Mouse (Mus musculus): ENCODE measurements around the gene Cpz.

Gene Cpz

GRCm38 (mm10) chr5:35525469-35526123 lies at the start of gene Cpz:
Gene Cpz, minus strand, starts transcription at chr5:35525698.
- DNase-seq (ENCODE audit: low read depth, low spot score), result no peak

DNA sequence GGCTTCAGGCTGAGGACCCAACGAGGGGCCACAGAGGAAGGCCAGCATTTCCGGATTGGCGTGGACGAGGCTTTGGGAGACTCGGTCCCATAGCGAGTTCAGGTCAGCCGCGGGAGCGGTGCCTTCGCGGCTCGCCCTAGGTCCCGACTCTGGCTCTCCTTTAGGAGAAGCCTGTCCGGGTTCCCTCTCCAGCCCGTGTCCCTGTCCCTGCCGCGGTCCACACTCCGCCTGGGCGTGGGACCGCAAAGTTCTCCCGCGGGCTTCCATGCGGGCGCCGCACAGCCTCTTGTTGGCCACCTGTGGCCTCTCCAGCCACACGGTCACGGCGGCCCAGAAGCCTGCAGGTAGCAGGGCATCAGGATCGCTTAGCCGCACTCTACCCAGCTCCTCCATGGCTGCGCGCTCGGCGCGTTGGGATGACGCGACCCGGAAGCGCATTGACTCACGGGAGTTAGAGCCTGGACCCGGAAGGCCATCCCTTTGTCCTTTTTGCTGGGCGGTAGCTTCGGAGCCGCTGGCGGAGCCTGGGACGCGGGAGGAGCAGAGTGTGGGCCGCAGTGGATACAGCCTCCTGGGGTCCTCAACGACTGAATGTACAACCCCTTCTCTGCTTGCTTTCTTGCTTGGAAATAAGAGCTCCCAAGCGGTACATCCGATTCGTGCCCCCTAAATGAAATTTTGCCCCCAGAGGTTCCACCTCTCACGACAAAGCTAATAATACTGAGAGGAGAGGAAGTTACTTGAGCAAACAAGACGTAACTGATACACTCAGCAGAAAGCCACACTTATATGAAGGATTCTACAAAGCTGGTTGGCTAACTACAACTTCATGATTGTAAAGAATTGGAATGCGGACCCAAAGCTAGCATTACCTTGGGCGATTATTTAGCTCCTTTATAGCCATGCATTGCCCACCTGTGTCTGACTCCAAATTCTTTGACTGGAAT lies 49.4 kb upstream of the Cpz start, which contains the start of gene Trmt44:
TSS of gene Trmt44 (minus strand) at position 418 of the 947 bp plus-strand sequence.
- peak; percentile 91 for DNase-seq (ENCODE audit: low read depth, low spot score)

GRCm38 (mm10) chr5:35571546-35571945 lies 46.0 kb upstream of the Cpz start:
- DNase-seq (ENCODE audit: low read depth, low spot score), result no peak

DNA sequence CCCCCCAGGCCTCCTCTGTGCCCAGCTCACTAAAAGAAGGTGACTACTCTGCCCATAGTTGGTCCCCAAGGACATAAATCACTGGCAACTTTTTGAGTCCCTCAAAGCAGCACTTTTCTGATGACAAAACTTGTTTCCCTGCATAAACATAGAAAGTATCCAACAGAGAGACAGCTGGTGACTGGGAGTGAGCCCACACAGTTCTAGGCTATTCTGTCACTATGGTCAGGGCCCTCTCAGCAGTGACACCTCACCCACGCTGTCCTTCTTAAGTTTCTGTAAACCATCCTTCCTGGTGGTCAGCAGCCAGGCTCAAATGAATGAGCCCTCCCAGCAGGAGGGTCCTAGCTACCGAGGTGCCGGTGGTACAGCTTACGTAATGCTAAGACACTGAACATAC lies 41.1 kb upstream of the Cpz start:
- DNase-seq (ENCODE audit: low read depth, low spot score), result peak; percentile 32

DNA sequence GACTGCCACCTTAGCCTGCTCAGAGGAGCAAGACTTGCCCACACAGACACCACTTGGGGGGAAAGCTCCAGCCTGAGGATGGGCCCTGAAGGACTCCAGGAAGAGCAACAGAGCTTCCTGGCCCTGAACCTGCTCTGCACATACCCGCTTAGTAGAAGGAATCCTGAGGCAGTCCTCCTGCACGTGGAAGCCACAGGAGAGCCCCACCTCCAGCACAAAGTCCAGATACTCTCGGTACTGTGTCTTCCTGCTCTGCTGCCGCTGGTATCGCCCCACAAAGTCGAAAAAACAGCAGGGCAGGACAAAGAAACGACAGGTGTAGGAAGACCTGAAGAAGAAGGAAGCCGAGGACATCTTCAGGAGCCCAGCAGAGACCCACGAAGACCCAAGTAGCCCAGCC lies 39.7 kb upstream of the Cpz start:
- no peak for DNase-seq (ENCODE audit: low read depth, low spot score)

DNA sequence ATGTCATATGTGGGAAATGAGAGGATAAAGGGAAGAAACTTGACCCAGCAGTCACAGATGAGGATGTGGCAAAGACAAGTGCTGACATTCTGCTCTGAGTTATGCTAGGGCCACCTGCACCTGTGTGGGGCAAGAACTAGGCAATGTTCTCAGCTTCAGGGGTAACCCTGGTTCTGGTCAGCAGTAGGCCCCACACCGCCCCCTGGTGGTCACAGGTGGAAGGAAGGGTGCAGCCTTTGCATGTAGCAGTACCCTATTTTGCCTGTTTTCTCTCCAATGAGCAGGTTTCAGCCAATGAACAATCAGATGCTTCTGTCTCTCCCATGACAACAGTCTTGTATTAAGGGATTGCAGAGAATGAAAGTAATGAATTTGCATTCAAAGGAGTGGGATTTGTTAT lies 38.0 kb upstream of the Cpz start:
- DNase-seq (ENCODE audit: low read depth, low spot score), result no peak

- DNase-seq (ENCODE audit: low read depth, low spot score), result peak; percentile 50
Measured at GRCm38 (mm10) chr5:35562616-35563015, 37.1 kb upstream of the Cpz start.

- no peak for DNase-seq (ENCODE audit: low read depth, low spot score)
Measured at GRCm38 (mm10) chr5:35559447-35559846, 33.9 kb upstream of the Cpz start.

- DNase-seq (ENCODE audit: low read depth, low spot score), result no peak
Measured at GRCm38 (mm10) chr5:35557946-35558621, 32.6 kb upstream of the Cpz start.

GRCm38 (mm10) chr5:35556393-35556792 lies 30.9 kb upstream of the Cpz start:
- no peak for DNase-seq (ENCODE audit: low read depth, low spot score)

DNA sequence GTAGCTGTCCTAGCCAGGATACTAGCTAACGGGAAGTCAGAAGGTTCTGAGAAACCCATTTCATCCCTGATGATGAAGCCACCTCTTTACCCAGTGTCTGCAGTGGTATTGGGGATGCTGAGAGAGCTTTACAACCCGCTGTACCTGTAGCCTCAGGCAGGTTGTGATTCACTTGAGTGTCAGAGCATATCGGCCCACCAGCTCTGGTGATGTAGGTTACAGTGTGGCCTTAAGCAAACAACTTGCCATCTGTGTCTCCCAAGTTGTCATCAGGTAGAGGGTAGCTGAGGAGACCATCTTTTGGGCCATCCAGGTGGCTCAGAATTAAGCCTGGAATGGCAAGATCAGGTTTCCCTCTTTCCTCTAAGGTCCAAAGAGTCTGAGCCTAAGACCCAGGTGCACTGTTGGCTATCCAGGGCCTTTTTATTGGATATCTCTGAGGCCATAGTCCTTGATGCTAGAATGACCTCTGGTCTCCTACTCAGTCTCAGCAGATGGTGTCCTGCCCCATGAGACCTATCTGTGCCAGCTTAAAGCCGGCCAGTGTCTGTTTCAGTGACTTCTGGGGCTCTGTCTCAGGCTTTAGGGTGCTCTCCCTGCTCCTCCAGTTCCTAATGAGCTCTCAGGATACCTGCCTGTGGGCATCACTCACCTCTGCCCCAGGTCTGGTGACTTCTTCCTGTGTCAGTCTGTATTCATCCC lies 27.5 kb upstream of the Cpz start:
- no peak for DNase-seq (ENCODE audit: low read depth, low spot score)

GRCm38 (mm10) chr5:35551855-35552837 lies 26.6 kb upstream of the Cpz start:
- no peak for DNase-seq (ENCODE audit: low read depth, low spot score)

DNA sequence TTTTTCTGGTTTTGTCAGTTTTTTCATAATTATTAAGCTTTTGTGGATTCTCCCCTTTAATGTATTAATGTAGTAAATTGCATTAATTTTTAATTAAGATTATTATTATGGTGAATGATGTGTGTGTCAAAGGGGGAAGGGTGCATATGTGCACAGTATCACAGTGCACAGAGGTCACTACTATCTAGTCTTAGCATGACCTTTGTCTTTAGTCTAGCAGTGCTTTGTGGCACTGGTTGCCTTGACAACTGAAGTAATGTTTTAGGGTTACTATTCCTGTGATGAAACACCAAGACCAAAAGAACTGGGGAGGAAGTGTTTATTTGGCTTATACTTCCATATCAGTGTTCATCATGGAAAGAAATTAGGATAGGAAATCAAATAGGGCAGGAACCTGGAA lies 20.6 kb upstream of the Cpz start:
- DNase-seq (ENCODE audit: low read depth, low spot score), result no peak

- DNase-seq (ENCODE audit: low read depth, low spot score), result no peak
Measured at GRCm38 (mm10) chr5:35541059-35541790, 15.7 kb upstream of the Cpz start.

- DNase-seq (ENCODE audit: low read depth, low spot score), result no peak
Measured at GRCm38 (mm10) chr5:35540555-35540954, 15.1 kb upstream of the Cpz start.

DNA sequence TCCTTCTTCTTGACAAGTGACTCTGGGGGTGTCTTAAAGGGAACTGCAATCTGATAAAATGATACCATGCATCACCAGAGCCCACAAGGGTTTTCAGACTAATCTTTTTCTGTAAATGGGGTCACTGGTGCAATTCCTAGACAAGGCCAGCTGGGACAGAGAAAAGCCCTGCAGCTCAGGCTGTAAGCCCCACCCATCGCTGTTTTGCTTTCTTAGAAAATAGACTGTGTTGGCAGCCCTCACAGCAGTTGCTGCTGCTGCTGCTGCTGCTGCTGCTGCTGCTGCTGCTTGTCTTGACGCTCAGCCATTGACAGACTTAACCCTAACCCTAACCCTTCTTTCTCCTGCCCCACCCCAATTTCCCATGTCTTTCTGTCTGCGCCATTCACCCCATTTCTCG lies 14.1 kb upstream of the Cpz start:
- no peak for DNase-seq (ENCODE audit: low read depth, low spot score)

- no peak for DNase-seq (ENCODE audit: low read depth, low spot score)
Measured at GRCm38 (mm10) chr5:35538022-35538421, 12.5 kb upstream of the Cpz start.

GRCm38 (mm10) chr5:35537474-35537873 lies 12.0 kb upstream of the Cpz start:
- DNase-seq (ENCODE audit: low read depth, low spot score), result no peak

- DNase-seq (ENCODE audit: low read depth, low spot score), result no peak
Measured at GRCm38 (mm10) chr5:35536271-35536670, 10.8 kb upstream of the Cpz start.

GRCm38 (mm10) chr5:35531586-35531985 lies 6.1 kb upstream of the Cpz start:
- DNase-seq (ENCODE audit: low read depth, low spot score), result no peak
